Mouse (Mus musculus): ENCODE measurements around the gene Dda1.

- TF ChIP-seq CTCF (IDR thresholded peaks at IDR 0.05; ENCODE audit: borderline replicate concordance, extremely low read depth, insufficient read depth, insufficient read length) (no peak), POLR2A (IDR thresholded peaks at IDR 0.05; ENCODE audit: borderline replicate concordance, extremely low read depth, insufficient read depth, insufficient read length, poor library complexity, severe bottlenecking) (no peak)
Observed at GRCm38 (mm10) chr8:71483932-71484331, 14.9 kb downstream of the Dda1 start.

All from brain, embryonic 14.5 days (tissue).